Mouse (Mus musculus) right cerebral cortex, postnatal 36 days (tissue): ENCODE results near the gene Krt26.

Source experiments
- DNase-seq, 2 experiments: peaks; one replicate each; pipeline ENCODE4 v3.0.0; 2022; ENCODE audit warnings: low spot score in 2 of 2, mixed read lengths in 1 of 2

Gene Krt26

DNA sequence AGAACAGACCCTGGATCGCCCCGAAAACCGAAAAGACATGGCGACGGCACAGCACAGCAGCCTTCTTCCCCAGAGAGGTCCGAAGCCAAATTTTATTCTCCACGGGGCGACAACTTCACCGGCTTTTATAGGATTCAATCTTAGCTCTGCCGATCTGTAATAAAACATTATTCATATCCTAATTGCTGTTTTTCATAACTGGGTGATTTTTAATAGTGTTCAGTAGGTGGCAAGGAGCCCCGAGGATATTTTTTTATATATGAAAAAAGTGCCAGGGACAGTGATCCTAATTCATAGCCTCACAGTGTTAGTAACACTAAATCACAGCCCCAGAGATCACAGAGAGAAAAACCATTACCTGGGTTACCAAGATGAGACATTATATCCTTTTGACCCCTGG lies at the start of gene Krt26:
Gene Krt26, minus strand, starts transcription at position 101 of the 400 bp plus-strand sequence.
- no peak for DNase-seq

DNA sequence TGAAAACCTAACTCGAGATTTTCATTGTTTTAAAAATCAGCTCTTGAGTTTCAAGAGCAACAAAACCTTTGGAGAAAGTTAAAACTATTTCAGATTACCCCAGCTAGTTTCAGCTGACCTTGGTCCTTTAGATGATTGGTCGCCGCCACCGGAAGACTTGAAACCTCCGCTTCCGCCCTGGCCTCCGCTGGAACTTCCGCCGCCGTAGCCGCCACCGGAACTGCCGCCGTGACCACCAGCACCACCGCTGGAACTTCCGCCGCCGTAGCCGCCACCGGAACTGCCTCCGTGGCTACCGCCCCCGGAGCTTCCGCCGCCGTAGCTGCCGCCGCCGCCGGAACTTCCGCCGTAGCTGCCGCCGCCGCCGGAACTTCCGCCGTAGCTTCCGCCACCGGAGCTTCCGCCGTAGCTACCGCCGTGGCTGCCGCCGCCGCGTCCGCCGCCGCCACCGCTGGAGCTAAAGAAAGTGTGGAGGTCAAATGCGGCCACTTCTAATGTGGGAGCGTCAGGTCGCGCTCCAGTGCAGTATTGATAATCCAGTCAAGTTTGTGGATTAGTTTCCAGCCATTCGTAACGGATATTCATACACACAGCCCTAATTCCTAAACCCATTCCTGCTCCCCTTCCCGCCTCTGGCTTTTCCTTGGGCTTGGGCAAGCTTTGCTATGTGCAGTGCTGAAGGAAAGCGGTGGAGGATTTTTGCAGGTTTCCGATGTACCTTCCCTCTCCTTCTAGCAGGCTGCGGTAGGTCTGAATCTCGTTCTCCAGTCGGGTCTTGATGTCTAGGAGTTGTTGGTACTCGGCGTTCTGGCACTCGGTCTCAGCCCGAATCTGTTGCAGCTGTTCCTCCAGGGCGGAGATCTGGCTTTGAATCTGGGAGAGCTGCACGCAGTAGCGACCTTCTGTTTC lies 48.3 kb upstream of the Krt26 start:
- DNase-seq: peak; percentile 80 to 87

GRCm38 (mm10) chr11:99379568-99379967 lies 41.8 kb upstream of the Krt26 start:
- peak; percentile 49 to 54 for DNase-seq

- DNase-seq: no peak
Measured at GRCm38 (mm10) chr11:99374803-99375202, 37.0 kb upstream of the Krt26 start, which contains the start of gene Krt28. Gene Krt28 (minus strand): TSS chr11:99374903.

DNA sequence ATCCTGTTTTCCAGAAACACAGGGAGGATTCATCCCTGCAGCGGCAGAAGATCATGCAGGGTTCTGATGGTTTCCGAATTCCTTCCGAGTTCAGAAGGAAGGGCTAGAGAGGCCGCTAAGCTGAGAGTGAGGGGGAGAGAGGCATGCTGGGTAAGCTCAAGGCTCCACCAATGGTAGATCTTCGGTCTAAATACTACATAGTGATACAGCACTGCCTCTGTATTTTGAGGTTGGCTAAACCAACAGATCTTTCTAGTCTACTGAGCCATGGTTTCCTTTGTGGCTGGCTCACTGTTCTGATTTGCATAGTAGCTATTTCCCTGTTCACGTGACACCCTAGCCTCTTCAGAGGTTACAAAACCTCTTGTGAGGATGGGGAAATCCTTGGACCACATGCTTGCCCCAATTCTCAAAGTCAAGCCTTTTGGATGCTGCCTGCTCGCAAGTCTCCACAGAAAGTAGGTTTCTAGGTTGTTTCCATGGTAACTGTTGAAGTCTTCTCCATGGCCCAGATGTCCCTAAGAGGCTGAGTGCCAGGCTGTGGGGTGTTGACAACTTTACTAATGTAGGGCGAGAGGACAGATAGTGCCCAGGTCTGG lies 32.2 kb upstream of the Krt26 start:
- DNase-seq: peak; percentile 15 to 64

- DNase-seq: no peak
Measured at GRCm38 (mm10) chr11:99369229-99369628, 31.5 kb upstream of the Krt26 start.

DNA sequence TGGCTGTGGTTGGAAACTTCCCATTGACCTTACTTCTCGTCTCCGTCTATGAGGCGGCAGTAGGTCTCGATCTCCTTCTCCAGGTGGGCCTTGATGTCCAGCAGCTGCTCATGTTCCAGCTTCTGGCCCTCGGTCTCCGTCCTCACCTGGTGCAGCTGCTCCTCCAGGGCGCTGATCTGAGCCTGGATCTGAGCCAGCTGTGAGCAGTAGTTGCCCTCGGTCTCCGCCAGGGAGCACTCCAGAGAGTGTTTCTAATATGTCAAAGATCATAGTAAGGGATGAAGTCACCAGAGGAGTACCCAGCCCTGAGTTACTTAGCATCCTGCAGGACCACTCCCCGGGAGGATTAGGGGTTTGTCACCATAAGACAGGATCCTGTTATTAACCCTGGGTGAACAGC lies 29.0 kb upstream of the Krt26 start:
- DNase-seq: no peak

GRCm38 (mm10) chr11:99364412-99364811 lies 26.6 kb upstream of the Krt26 start:
- peak in 1 of 2 experiments; percentile 23 for DNase-seq

DNA sequence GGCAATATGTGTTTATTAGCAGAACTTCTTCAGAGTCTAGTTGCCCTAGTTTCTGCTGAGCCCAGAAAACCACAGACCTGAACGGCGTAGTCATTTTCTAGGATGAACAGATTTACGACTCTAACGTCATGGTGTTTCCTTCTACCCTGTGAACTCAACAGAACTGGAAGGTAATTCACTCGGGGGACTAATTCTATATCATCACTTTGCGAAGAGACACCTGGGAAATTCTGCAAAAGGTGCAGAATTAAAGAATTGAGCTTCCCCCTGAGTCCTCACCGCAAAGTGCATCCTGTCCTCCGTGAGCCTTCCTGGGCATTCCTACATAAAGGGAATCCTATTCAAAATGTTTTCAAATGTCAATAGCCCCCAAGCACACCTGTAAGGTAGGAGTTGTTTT lies 23.7 kb upstream of the Krt26 start:
- no peak for DNase-seq

DNA sequence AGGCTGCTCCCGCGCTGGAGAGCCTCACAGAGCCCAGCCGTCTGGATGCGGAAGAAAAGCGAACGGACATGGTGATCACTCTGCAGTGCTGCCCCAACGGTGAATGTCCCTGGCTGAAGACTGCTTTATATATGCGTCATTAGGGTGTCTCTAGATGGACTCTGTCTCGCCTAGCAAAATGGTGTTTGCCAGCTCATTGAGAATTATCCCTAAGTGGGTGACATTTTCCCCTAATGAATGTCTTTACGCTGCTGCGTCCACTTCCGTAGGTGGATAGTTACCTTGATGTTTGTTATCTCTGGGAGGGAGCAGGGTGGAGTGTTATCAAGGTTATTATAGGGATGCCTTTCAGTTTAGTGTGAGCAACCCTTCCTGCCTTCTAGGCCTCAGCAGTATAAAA lies 13.2 kb upstream of the Krt26 start, which contains the start of gene Krt27:
Gene Krt27, minus strand, starts transcription at position 101 of the 400 bp plus-strand sequence.
- no peak for DNase-seq

DNA sequence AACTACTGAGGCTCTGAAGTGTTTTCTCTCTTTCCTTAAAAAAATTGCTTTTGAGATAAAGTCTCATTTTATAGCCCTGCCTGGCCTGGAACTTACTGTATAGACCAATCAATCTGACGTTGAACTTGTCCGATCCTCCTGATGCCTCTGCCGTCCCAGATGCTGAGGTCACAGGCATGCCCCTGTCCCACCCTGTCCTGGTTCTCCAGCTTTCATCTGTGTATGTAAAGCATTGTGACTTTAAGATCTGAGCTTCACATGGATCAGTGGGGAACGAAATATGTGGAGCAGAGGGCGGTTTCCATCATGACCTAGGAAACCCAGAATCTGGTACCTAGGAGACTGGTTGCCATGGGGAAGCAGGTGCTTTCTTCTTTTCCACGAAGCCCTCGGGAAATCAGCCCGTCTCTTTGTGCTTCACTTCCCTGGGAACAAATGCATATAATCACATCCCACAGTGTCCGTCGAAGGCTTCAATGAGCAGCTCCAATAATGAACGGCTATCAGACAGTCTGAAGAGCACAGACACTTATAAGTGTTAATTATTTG lies 1.6 kb upstream of the Krt26 start:
- DNase-seq: no peak

DNA sequence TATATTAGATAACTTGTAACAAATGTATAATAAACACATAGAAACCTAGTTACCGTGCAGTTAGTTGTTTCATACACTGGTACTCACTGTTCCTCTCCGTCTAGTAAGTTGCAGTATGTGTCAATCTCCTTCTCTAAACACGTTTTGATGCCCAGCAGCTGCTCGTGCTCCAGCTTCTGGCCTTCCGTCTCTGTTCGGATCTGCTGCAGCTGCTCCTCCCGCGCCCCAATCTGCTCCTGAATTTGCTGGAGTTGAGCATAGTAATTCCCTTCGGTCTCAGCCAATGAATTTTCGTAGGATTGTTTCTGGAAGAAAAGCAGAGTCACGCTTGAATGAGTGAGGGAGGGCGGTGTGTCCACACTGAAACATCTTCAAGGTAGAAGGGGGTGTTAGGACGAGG lies 4.3 kb downstream of the Krt26 start:
- DNase-seq: peak; percentile 10 to 41

DNA sequence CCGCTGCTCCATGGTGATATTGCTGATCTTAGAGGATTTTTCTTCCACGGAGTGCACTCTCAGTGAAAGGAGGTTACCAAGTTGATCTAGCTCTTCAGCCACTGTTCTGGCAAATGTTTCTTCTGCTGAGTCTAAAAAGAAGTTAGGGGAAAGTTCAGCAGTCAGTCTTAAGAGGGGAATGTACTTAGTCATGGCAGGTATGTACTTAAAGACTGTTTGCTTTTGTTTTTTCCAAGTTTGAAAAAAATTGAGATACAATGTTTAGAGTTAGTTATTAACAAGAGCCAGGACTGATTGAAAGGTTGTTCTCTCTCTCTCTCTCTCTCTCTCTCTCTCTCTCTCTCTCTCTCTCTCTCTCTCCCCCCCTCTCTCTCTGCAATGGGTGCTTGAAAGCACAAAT lies 8.1 kb downstream of the Krt26 start:
- no peak for DNase-seq

- DNase-seq: no peak
Measured at GRCm38 (mm10) chr11:99322851-99323250, 14.9 kb downstream of the Krt26 start, which contains the start of gene Krt25. Gene Krt25 (minus strand): TSS chr11:99322951.

GRCm38 (mm10) chr11:99321094-99321493 lies 16.7 kb downstream of the Krt26 start:
- no peak for DNase-seq

- no peak for DNase-seq
Measured at GRCm38 (mm10) chr11:99319127-99319526, 18.6 kb downstream of the Krt26 start.

DNA sequence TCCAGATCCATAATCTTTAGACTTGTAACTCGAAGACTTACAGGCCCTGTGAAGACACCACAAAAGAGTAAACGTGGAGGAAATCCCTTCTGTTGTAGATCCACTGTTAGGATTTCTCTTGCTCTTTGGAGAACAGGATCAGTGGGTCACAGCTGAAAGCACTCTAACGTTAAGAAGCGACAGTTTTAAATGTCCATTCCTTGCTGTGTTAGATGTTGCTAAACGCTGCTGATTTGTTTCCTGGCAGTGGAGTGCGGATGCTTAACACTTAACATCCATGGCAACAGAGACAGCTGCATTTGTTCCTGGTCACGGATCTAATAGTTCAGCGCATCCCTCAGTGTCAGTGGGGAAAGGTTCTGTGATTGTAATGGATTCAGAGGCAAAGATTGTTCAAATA lies 21.2 kb downstream of the Krt26 start:
- DNase-seq: no peak

DNA sequence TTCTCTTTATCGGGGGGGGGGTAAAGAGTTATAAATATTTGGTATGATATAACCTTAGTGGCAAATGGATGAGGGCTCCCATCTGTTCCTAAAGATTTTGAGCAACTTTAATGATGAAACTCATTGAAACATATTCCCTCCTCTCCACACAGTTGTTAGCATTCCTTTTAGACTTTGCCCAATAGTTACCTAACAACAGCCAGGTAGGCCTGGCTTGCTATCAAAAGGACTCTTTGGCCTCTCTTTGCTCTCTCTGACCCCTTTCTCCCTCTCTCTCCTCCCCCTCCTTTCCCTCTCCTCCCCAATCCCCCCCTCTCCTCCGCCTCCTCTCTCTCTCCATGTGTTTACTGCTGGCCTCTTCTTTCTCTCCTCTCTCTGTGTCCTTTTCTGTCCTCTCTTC lies 23.2 kb downstream of the Krt26 start:
- DNase-seq: no peak

GRCm38 (mm10) chr11:99310882-99311281 lies 26.9 kb downstream of the Krt26 start:
- no peak for DNase-seq

- DNase-seq: peak; percentile 12 to 53
Measured at GRCm38 (mm10) chr11:99307579-99307978, 30.2 kb downstream of the Krt26 start.

- DNase-seq: no peak
Measured at GRCm38 (mm10) chr11:99295039-99295438, 42.7 kb downstream of the Krt26 start.

- DNase-seq: peak; percentile 6 to 23
Measured at GRCm38 (mm10) chr11:99292846-99293245, 44.9 kb downstream of the Krt26 start.
